Mouse (Mus musculus): ENCODE data around the gene B3gnt8. TPM values are rescaled to one million over a fixed set of nuclear protein-coding genes. Genes with fewer than 3 reads are reported as not detected.
A peak's percentile ranks its signal among the peaks of the same experiment; 100 is the strongest.

B3gnt8 gene
- polyA plus RNA-seq, 1 experiment from 2014 or later = 0.55 TPM

GRCm38 (mm10) chr7:25671686-25672085, 45.2 kb downstream of the B3gnt8 start:
- Histone ChIP-seq H3K4me2 (replicated peaks) (no peak overlapping the region), H3K4me1 (replicated peaks) (peaks cover 6% of the 10 kb centered on the region), H3K27ac (no peak overlapping the region), H3K9me3 (no peaks in the 10 kb centered on the region), H3K27me3 (peaks cover 29% of the 10 kb centered on the region), H3K4me3 (replicated peaks) (no peak overlapping the region), H3K9ac (replicated peaks) (no peak overlapping the region), H3K36me3 (peaks cover 22% of the 10 kb centered on the region)
- no peak for ATAC-seq
- WGBS = 83% methylated on average over 2 of the region's 2 CpGs

GRCm38 (mm10) chr7:25672442-25672841, 46.0 kb downstream of the B3gnt8 start:
- H3K9ac ChIP-seq (replicated peaks) = no peak overlapping the region
- no peaks in the 10 kb centered on the region for H3K9me3 ChIP-seq
- H3K27me3 ChIP-seq = peaks cover 29% of the 10 kb centered on the region
- peaks cover 6% of the 10 kb centered on the region for H3K4me1 ChIP-seq (replicated peaks)
- H3K36me3 ChIP-seq = peaks cover 17% of the 10 kb centered on the region
- no peak overlapping the region for H3K4me2 ChIP-seq (replicated peaks)
- no peak for ATAC-seq
- no peak overlapping the region for H3K4me3 ChIP-seq (replicated peaks)
- no peak overlapping the region for H3K27ac ChIP-seq
- WGBS = 52% methylated on average over 4 of the region's 4 CpGs

DNA sequence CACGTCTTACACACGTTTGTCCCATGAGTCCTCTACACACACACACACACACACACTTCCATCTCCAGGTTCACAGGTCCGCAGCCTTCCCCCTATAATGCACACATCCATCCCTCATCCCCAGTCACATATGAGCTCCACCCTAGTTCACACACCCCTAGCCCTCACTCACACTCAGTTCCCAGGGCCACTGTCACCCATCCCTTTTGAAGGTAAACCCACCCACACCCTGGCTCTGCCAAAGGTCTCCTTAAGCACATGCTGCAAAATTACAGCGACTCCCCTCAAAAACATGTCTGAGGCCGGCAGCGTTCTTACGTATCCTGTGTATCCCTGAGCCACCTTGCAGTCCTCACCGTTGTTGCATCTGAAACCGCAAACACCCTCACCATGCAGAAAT, 47.8 kb downstream of the B3gnt8 start:
- peak overlapping the region; percentile 38 for H3K4me3 ChIP-seq (replicated peaks)
- peaks cover 4% of the 10 kb centered on the region; the same call in 1 of the 2 replicates for H3K36me3 ChIP-seq
- no peaks in the 10 kb centered on the region for H3K9me3 ChIP-seq
- 33% methylated on average over 9 of the region's 9 CpGs for WGBS
- H3K9ac ChIP-seq (replicated peaks) = peak overlapping the region; percentile 66
- H3K4me1 ChIP-seq (replicated peaks) = peaks cover 6% of the 10 kb centered on the region
- ATAC-seq = no peak
- H3K27me3 ChIP-seq = peaks cover 41% of the 10 kb centered on the region
- no peak overlapping the region for H3K27ac ChIP-seq
- H3K4me2 ChIP-seq (replicated peaks) = peak overlapping the region; percentile 58

DNA sequence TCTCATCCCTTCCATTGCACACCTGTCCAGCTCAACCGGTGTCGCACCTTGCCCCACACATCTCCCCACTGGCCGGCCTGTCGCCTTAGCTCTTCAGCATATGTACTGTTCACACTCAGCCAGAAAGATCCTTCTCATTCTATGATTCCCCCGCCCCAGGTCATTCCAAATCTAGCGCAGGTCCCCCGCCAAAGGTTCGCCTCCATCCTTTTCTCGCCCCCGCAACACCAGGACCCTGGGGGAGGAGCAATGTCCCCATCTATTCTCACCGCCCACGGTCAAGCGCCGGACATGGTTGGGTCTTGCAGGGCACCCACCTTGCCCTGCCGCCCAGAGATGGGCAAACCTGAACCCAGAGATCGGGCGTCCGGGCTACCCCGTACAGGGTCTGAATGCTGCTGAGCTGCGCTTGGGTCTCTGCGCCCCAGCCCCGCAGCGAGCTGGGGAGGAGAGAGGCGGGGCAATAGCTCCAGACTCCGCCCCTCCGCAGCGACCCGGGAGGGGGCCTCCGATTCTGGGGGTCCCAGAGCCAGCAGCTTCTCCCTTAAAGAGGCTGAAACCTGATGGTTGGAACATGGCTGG, 48.4 kb downstream of the B3gnt8 start, which contains the start of gene Tmem91:
Gene Tmem91 (minus strand): TSS at position 448 of the 582 bp plus-strand sequence.
- peaks cover 42% of the 10 kb centered on the region for H3K27me3 ChIP-seq
- peak within 1 kb of the TSS; percentile 66 for H3K9ac ChIP-seq (replicated peaks)
- no peak within 1 kb of the TSS for H3K27ac ChIP-seq
- H3K9me3 ChIP-seq = no peaks in the 10 kb centered on the region
- peak within 1 kb of the TSS; percentile 58 for H3K4me2 ChIP-seq (replicated peaks)
- peak within 1 kb of the TSS; percentile 38 for H3K4me3 ChIP-seq (replicated peaks)
- peaks cover 4% of the 10 kb centered on the region; the same call in 1 of the 2 replicates for H3K36me3 ChIP-seq
- peak; percentile 70 for ATAC-seq
- peaks cover 6% of the 10 kb centered on the region for H3K4me1 ChIP-seq (replicated peaks)
- WGBS = 3% methylated on average over 29 of the region's 29 CpGs

DNA sequence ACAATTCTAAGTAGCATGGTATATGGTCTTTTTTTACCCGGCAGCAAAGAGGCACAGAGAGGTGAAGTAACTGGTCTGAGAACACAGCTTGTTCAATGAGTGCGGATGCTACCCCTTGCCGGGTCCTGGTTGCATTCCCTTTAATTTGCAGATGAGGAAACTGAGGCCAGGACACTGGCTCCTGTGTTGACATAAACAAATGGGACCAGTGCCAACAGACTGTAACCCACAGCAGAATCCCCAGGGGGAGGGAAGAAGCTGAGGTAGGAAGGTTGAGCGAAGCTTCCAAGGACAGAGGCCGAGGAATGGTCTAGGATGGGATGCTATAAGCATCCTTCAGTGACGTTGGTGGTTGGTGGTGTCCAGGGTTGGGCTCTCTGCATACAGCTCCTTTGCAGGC, 49.0 kb downstream of the B3gnt8 start:
- Histone ChIP-seq H3K36me3 (peaks cover 3% of the 10 kb centered on the region; the same call in 1 of the 2 replicates), H3K27me3 (peaks cover 42% of the 10 kb centered on the region), H3K4me1 (replicated peaks) (peaks cover 12% of the 10 kb centered on the region), H3K9ac (replicated peaks) (no peak overlapping the region), H3K4me2 (replicated peaks) (peak overlapping the region; percentile 58), H3K4me3 (replicated peaks) (peak overlapping the region; percentile 38; the same call in 1 of the 2 replicates), H3K27ac (no peak overlapping the region), H3K9me3 (no peaks in the 10 kb centered on the region)
- no peak for ATAC-seq
- WGBS = 47% methylated on average over 6 of the region's 6 CpGs

- H3K4me2 ChIP-seq (replicated peaks) = no peak overlapping the region
- H3K9me3 ChIP-seq = no peaks in the 10 kb centered on the region
- peak; percentile 34 for ATAC-seq
- 68% methylated on average over 15 of the region's 15 CpGs for WGBS
- no peak overlapping the region for H3K4me3 ChIP-seq (replicated peaks)
- peak overlapping the region; percentile 65 for H3K27ac ChIP-seq
- H3K27me3 ChIP-seq = peaks cover 42% of the 10 kb centered on the region
- H3K4me1 ChIP-seq (replicated peaks) = peaks cover 15% of the 10 kb centered on the region
- no peak overlapping the region for H3K9ac ChIP-seq (replicated peaks)
- no peaks in the 10 kb centered on the region for H3K36me3 ChIP-seq
These were observed 49.8 kb downstream of the B3gnt8 start for GRCm38 (mm10) chr7:25676085-25676781.

DNA sequence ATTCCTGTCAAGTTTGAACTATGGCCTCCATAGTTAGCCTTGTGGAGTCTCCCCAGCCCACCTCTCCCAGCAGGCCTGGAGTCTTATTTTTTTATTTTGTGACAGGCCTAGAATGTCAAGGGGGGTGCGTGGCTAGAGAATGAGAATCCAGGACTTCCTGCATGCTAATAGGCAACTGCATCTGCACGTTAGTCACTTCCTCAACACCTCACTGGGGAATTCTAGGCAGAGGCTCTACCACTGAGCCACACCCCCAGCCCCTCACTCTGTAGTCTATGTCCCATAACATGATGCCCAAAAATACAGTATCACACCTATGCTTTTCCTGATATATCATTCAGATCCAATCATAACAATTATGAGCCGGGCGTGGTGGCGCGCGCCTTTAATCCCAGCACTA, 50.6 kb downstream of the B3gnt8 start:
- WGBS = 90% methylated on average over 7 of the region's 7 CpGs
- peak overlapping the region; percentile 65 for H3K27ac ChIP-seq
- ATAC-seq = no peak

GRCm38 (mm10) chr7:25679971-25680370, 53.5 kb downstream of the B3gnt8 start:
- Histone ChIP-seq H3K9ac (replicated peaks) (0 out of 2 replicates have a peak overlapping the region, but pooled peaks have one; percentile 70), H3K27ac (peak overlapping the region; percentile 96; the same call in 1 of the 2 replicates), H3K36me3 (peaks cover 6% of the 10 kb centered on the region; the same call in 1 of the 2 replicates), H3K9me3 (no peaks in the 10 kb centered on the region), H3K4me3 (replicated peaks) (peak overlapping the region; percentile 60), H3K27me3 (peaks cover 24% of the 10 kb centered on the region), H3K4me1 (replicated peaks) (peaks cover 23% of the 10 kb centered on the region), H3K4me2 (replicated peaks) (peak overlapping the region; percentile 61)
- 3% methylated on average over 6 of the region's 6 CpGs for WGBS
- ATAC-seq = no peak

More for the DNA sequence above, 50.6 kb downstream of the B3gnt8 start:
- Histone ChIP-seq H3K9ac (replicated peaks) (no peak overlapping the region), H3K9me3 (no peaks in the 10 kb centered on the region), H3K36me3 (no peaks in the 10 kb centered on the region), H3K4me3 (replicated peaks) (no peak overlapping the region), H3K4me2 (replicated peaks) (no peak overlapping the region), H3K27me3 (peaks cover 42% of the 10 kb centered on the region), H3K4me1 (replicated peaks) (peaks cover 23% of the 10 kb centered on the region)

GRCm38 (mm10) chr7:25680514-25681258, 54.2 kb downstream of the B3gnt8 start, which contains the start of gene B9d2:
TSS of gene B9d2 (plus strand) at chr7:25680780.
- H3K9me3 ChIP-seq = no peaks in the 10 kb centered on the region
- peak within 1 kb of the TSS; percentile 70 for H3K9ac ChIP-seq (replicated peaks)
- H3K4me1 ChIP-seq (replicated peaks) = peaks cover 21% of the 10 kb centered on the region
- H3K4me2 ChIP-seq (replicated peaks) = peak within 1 kb of the TSS; percentile 61
- H3K4me3 ChIP-seq (replicated peaks) = peak within 1 kb of the TSS; percentile 60
- peak; percentile 96 for ATAC-seq
- WGBS = under 1% methylated on average over 46 of the region's 46 CpGs
- peak within 1 kb of the TSS; percentile 96 for H3K27ac ChIP-seq
- H3K36me3 ChIP-seq = peaks cover 6% of the 10 kb centered on the region; the same call in 1 of the 2 replicates
- peaks cover 24% of the 10 kb centered on the region for H3K27me3 ChIP-seq

GRCm38 (mm10) chr7:25681341-25682231, 55.1 kb downstream of the B3gnt8 start:
- no peak for ATAC-seq
- peaks cover 6% of the 10 kb centered on the region; the same call in 1 of the 2 replicates for H3K36me3 ChIP-seq
- H3K9ac ChIP-seq (replicated peaks) = peak overlapping the region; percentile 70; the same call in 1 of the 2 replicates

More at GRCm38 (mm10) chr7:25681341-25682231, 55.1 kb downstream of the B3gnt8 start:
- no peaks in the 10 kb centered on the region for H3K9me3 ChIP-seq
- peak overlapping the region; percentile 61 for H3K4me2 ChIP-seq (replicated peaks)
- peak overlapping the region; percentile 60 for H3K4me3 ChIP-seq (replicated peaks)
- peaks cover 29% of the 10 kb centered on the region for H3K4me1 ChIP-seq (replicated peaks)
- H3K27ac ChIP-seq = peak overlapping the region; percentile 96
- peaks cover 33% of the 10 kb centered on the region for H3K27me3 ChIP-seq
- WGBS = 67% methylated on average over 15 of the region's 15 CpGs

All from midbrain, embryonic 13.5 days (tissue).